Mouse (Mus musculus) heart, adult 2 months (tissue): ENCODE data around the gene Coa4.

Source experiments
- CTCF ChIP-seq: fragments of 200-600 bp; IDR thresholded peaks from 2 replicates; pipeline ENCODE4 v1.8.1; 2022; ENCODE audit warnings: antibody characterized with exemption, mild to moderate bottlenecking, moderate library complexity
- EP300 ChIP-seq: fragments of 200-500 bp; IDR thresholded peaks from 2 replicates; pipeline ENCODE4 v1.6.1; 2011; ENCODE audit warnings: low read depth, low read length, control low read depth; ENCODE audit not compliant: insufficient read depth
- POLR2A ChIP-seq: fragments of 200-500 bp; IDR thresholded peaks from 2 replicates; pipeline ENCODE4 v1.6.1; 2011; ENCODE audit warnings: mild to moderate bottlenecking, low read depth, low read length, control low read depth; ENCODE audit not compliant: insufficient read depth

DNA sequence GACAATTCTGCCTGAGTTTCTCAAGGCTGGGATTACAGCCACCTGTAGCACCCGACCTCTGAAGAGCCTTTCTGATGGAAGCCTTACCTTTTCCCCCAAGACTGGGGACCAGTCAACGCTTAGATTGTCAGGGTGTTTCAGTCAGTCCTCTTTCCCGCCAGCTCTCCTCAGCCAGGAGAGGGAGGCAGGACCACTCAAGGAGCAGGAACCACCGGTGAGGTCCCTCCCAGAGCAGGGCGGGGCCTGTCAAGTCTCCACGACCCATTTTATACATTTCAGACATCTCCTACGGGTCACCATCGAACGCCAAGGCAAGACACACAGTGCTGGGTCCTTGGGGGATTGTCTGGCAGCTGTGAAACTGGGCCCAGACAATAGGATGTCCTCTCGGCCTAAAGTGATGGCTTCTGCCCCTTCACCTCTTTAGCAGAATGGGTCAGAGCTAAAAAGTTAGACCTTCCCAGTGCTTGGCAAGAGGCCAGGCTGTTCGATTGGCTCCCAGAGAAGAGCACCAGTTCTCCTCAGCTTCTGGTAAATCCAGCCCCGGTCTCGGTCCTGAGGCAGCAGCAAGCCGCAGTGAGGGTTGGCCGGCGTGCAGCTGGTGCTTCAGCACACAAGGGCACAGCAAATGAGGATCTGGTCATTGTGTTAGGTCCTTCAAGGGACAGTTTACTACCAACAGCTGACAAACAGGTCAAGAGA lies 36.4 kb upstream of the Coa4 start:
- TF ChIP-seq EP300 (no peak), CTCF (no peak), POLR2A (peak; percentile 10; the same call in 1 of the 2 replicates)
